ENCODE assay signal across 12 mouse cellular contexts in the genomic region with DNA sequence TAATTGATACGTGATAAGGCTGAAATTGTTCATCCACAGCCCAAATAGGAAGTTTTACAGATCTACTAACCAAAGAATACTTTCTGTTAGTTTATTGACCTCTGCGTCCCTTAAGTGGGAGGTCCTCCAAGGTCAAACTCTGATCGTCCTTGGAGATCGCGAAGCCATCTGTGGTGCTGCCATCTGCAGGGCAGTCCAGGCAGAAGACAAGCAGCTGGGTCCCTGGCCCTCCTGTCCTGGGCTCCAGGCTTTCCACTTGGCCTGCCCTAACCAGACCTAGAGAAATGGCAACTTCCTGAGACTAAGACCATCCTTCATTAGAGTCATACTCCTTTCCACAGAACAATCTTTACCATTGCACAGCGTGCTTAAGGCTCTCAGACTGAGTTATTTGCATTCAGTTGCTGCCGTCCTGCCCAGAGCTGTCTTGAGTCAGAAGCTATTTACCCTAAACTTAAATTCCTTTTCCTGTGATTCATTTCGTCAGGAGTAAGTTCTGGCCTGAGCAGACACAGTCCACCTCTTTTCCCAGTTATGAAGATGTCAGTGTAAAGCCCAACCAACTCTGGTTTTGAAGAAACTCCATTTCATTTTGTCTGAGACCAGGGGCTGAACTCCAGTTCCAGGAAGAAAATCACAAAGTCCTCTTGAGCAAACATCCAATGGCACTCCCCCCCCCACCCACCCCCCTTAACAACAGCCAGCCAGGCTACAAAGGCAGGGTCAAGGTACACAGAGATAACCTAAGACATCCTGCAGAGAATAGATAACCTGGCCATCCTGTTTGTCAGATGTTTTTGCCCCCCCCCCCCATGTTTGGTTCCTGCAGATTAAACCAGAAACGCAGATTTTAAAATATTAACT. TPM values are rescaled to one million over a fixed set of nuclear protein-coding genes. Genes with fewer than 3 reads are reported as not detected.
DNase-seq lines count a peak whose midpoint lies in the region; ATAC-seq and TF ChIP-seq lines count a peak whose summit lies in the region.
"Had no signal": no experiment of that assay in that cellular context is flagged by ENCODE, and none has a peak within 500 bp of the region (broad histone marks: within the 10 kb centered on the region; RNA-seq: fewer than 3 reads in every experiment).

No protein-coding gene starts in this region.

- TF ChIP-seq POLR2A in thymus, adult 2 months (IDR thresholded peaks at IDR 0.05; ENCODE audit: control insufficient read depth, extremely low read depth, insufficient read depth, low read length, poor library complexity) = no peak

- no peak overlapping the region for H3K9ac ChIP-seq in heart, embryonic 11.5 days (ENCODE audit: low read depth, low read length)
- no peak overlapping the region for H3K9ac ChIP-seq in intestine, embryonic 16.5 days (ENCODE audit: low read depth, low read length)
- H3K9ac ChIP-seq in forebrain, embryonic 13.5 days = no peak overlapping the region
- H3K9ac ChIP-seq: limb, embryonic 13.5 days had no signal

- no peaks in the 10 kb centered on the region for H3K27me3 ChIP-seq in heart, embryonic 11.5 days (ENCODE audit: control insufficient read depth, insufficient read depth, low read length)
- H3K27me3 ChIP-seq in thymus, adult 2 months (ENCODE audit: control insufficient read depth, insufficient read depth, low read length) = no peaks in the 10 kb centered on the region
- no peaks in the 10 kb centered on the region for H3K27me3 ChIP-seq in intestine, embryonic 16.5 days (replicated peaks; ENCODE audit: control insufficient read depth, insufficient read depth, low read length)
- no peaks in the 10 kb centered on the region for H3K27me3 ChIP-seq in forebrain, embryonic 13.5 days
- H3K27me3 ChIP-seq: limb, embryonic 13.5 days had no signal

- no peak overlapping the region for H3K4me2 ChIP-seq in heart, embryonic 11.5 days
- H3K4me2 ChIP-seq in intestine, embryonic 16.5 days (ENCODE audit: low read depth, low read length) = no peak overlapping the region; the same call in 1 of the 2 replicates
- H3K4me2 ChIP-seq in forebrain, embryonic 13.5 days = no peak overlapping the region
- H3K4me2 ChIP-seq: limb, embryonic 13.5 days had no signal

- peak overlapping the region; percentile 59 for H3K27ac ChIP-seq in heart, embryonic 11.5 days (ENCODE audit: low read depth, low read length)
- no peak overlapping the region for H3K27ac ChIP-seq in thymus, adult 2 months (ENCODE audit: control insufficient read depth, insufficient read depth, low read length)
- peak overlapping the region; percentile 70 for H3K27ac ChIP-seq in intestine, embryonic 16.5 days (ENCODE audit: low read length)
- no peak overlapping the region for H3K27ac ChIP-seq in forebrain, embryonic 13.5 days
- H3K27ac ChIP-seq: limb, embryonic 13.5 days had no signal

- DNase-seq in heart, adult 9 months (ENCODE audit: low spot score in 2 of 2) = no peak
- peak; percentile 7 for DNase-seq in thymus, adult 2 months
- no peak for DNase-seq in thymus, adult 18-20 months
- no peak for DNase-seq in natural killer cell, adult 2 months (ENCODE audit: low spot score in 2 of 2)
- DNase-seq: cerebellum, adult 18-20 months; right cerebral cortex, postnatal 4 days had no signal

- WGBS in heart, embryonic 11.5 days (ENCODE audit: insufficient replicate concordance) = 53% methylated on average over 9 of the region's 9 CpGs
- WGBS in thymus, adult 2 months = 94% methylated on average over 9 of the region's 9 CpGs
- WGBS in intestine, embryonic 16.5 days = 43% methylated on average over 9 of the region's 9 CpGs
- 82% methylated on average over 9 of the region's 9 CpGs for WGBS in forebrain, embryonic 13.5 days

- TF ChIP-seq CTCF in thymus, adult 2 months (IDR thresholded peaks at IDR 0.05; ENCODE audit: borderline replicate concordance, control insufficient read depth, extremely low read depth, insufficient read depth, low read length, poor library complexity) = no peak

- H3K4me1 ChIP-seq in heart, embryonic 11.5 days (ENCODE audit: control insufficient read depth, insufficient read depth, low read length) = peaks cover 4% of the 10 kb centered on the region; the same call in 1 of the 2 replicates
- no peaks in the 10 kb centered on the region for H3K4me1 ChIP-seq in thymus, adult 2 months (replicated peaks; ENCODE audit: control insufficient read depth, insufficient read depth, low read length)
- H3K4me1 ChIP-seq in intestine, embryonic 16.5 days (ENCODE audit: control insufficient read depth, insufficient read depth, low read length) = 0 out of 2 replicates have a peak, but pooled peaks cover 2% of the 10 kb centered on the region
- no peaks in the 10 kb centered on the region for H3K4me1 ChIP-seq in forebrain, embryonic 13.5 days
- H3K4me1 ChIP-seq: limb, embryonic 13.5 days had no signal

- ATAC-seq in heart, embryonic 11.5 days (replicated peaks; ENCODE audit: insufficient number of reproducible peaks, low FRiP score, low TSS enrichment) = no peak
- ATAC-seq in intestine, embryonic 16.5 days = peak; percentile 91
- no peak for ATAC-seq in forebrain, embryonic 13.5 days
- ATAC-seq in erythroblast, adult 5-6 weeks (replicated peaks; ENCODE audit: low FRiP score, poor library complexity, severe bottlenecking) = no peak
- ATAC-seq: forebrain, embryonic 16.5 days had no signal

- no peak overlapping the region for H3K4me3 ChIP-seq in heart, embryonic 11.5 days (ENCODE audit: low read depth, low read length)
- H3K4me3 ChIP-seq in thymus, adult 2 months (ENCODE audit: control insufficient read depth, insufficient read depth, low read length) = no peak overlapping the region
- H3K4me3 ChIP-seq in intestine, embryonic 16.5 days (ENCODE audit: low read length) = no peak overlapping the region
- H3K4me3 ChIP-seq in forebrain, embryonic 13.5 days = no peak overlapping the region
- H3K4me3 ChIP-seq: limb, embryonic 13.5 days had no signal

- no peaks in the 10 kb centered on the region; the same call in 1 of the 2 replicates for H3K9me3 ChIP-seq in heart, embryonic 11.5 days (replicated peaks; ENCODE audit: control insufficient read depth, low read length)
- no peaks in the 10 kb centered on the region for H3K9me3 ChIP-seq in intestine, embryonic 16.5 days (ENCODE audit: control insufficient read depth, low read length)
- H3K9me3 ChIP-seq in forebrain, embryonic 13.5 days (replicated peaks) = peaks cover under 1% of the 10 kb centered on the region; the same call in 1 of the 2 replicates

- H3K36me3 ChIP-seq in heart, embryonic 11.5 days (ENCODE audit: control insufficient read depth, insufficient read depth, low read length) = no peaks in the 10 kb centered on the region
- H3K36me3 ChIP-seq in thymus, adult 2 months (ENCODE audit: control insufficient read depth, insufficient read depth, low read length) = no peaks in the 10 kb centered on the region
- no peaks in the 10 kb centered on the region for H3K36me3 ChIP-seq in intestine, embryonic 16.5 days (ENCODE audit: control insufficient read depth, insufficient read depth, low read length)
- H3K36me3 ChIP-seq in forebrain, embryonic 13.5 days (ENCODE audit: poor library complexity, severe bottlenecking) = no peaks in the 10 kb centered on the region
- H3K36me3 ChIP-seq: limb, embryonic 13.5 days had no signal

RNA-seq across cellular contexts. Expression of gene Txlnb, which starts 35.0 kb away (rescaled TPM):
- polyA plus RNA-seq in heart, embryonic 11.5 days (2014; fragmentation: Nextera tagmentation; extraction: Ambion mirVana) = 37.4 and 45.2 TPM in 2 replicates
- 0.59 and 5.5 TPM in 2 replicates for polyA plus RNA-seq in thymus, adult 2 months (2012; rRNA removed)
- 0.13 and 0.26 TPM in 2 replicates for polyA plus RNA-seq in intestine, embryonic 16.5 days (2015; fragmentation: Nextera tagmentation; extraction: Ambion mirVana)
- polyA plus RNA-seq in forebrain, embryonic 13.5 days (2015; fragmentation: Nextera tagmentation; extraction: Ambion mirVana) = 0.99 and 1.0 TPM in 2 replicates
- not detected in 2 replicates for total RNA-seq in erythroblast, adult 5-6 weeks (2015; ENCODE audit: low replicate concordance)
- total RNA-seq in erythroblast, adult 5-6 weeks (2017; ENCODE audit: low replicate concordance) = not detected in 2 replicates

RNA-seq across cellular contexts. Expression of gene Cited2, which starts 38.0 kb away (rescaled TPM):
- 35.4 and 42.6 TPM in 2 replicates for polyA plus RNA-seq in heart, embryonic 11.5 days (2014; fragmentation: Nextera tagmentation; extraction: Ambion mirVana)
- polyA plus RNA-seq in thymus, adult 2 months (2012; rRNA removed) = 42.8 and 53.7 TPM in 2 replicates
- polyA plus RNA-seq in intestine, embryonic 16.5 days (2015; fragmentation: Nextera tagmentation; extraction: Ambion mirVana) = 21.8 and 41.6 TPM in 2 replicates
- polyA plus RNA-seq in forebrain, embryonic 13.5 days (2015; fragmentation: Nextera tagmentation; extraction: Ambion mirVana) = 52.2 and 63.6 TPM in 2 replicates
- 55.1 and 55.2 TPM in 2 replicates for total RNA-seq in erythroblast, adult 5-6 weeks (2015; ENCODE audit: low replicate concordance)
- total RNA-seq in erythroblast, adult 5-6 weeks (2017; ENCODE audit: low replicate concordance) = 14.9 and 27.0 TPM in 2 replicates

Comparison
In these comparisons a context has a peak if more than half of its experiments do, and no peak if none do; other contexts are left out.
1. H3K27ac ChIP-seq: peak in heart, embryonic 11.5 days (single experiment) and intestine, embryonic 16.5 days (single experiment); none in thymus, adult 2 months (single experiment) and forebrain, embryonic 13.5 days (single experiment).